8 mouse cellular contexts compared by ENCODE assay signal in genomic region chr2:24574616-24575015, GRCm38 (mm10).
DNase-seq lines count a peak whose midpoint lies in the region; ATAC-seq and TF ChIP-seq lines count a peak whose summit lies in the region.

No protein-coding gene starts in this region.

- no peak overlapping the region for H3K27ac ChIP-seq in heart, embryonic 11.5 days (ENCODE audit: low read depth, low read length)
- H3K27ac ChIP-seq in embryonic facial prominence, embryonic 10.5 days (replicated peaks), result no peak overlapping the region
- no peak overlapping the region for H3K27ac ChIP-seq in lung, embryonic 14.5 days (ENCODE audit: low read depth)
- H3K27ac ChIP-seq in thymus, adult 2 months (ENCODE audit: control insufficient read depth, insufficient read depth, low read length), result no peak overlapping the region

- no peak overlapping the region for H3K4me3 ChIP-seq in heart, embryonic 11.5 days (ENCODE audit: low read depth, low read length)
- H3K4me3 ChIP-seq in embryonic facial prominence, embryonic 10.5 days, result no peak overlapping the region
- H3K4me3 ChIP-seq in lung, embryonic 14.5 days (ENCODE audit: low read depth, low read length), result no peak overlapping the region
- H3K4me3 ChIP-seq in thymus, adult 2 months (ENCODE audit: control insufficient read depth, insufficient read depth, low read length), result no peak overlapping the region

- H3K4me1 ChIP-seq in heart, embryonic 11.5 days (ENCODE audit: control insufficient read depth, insufficient read depth, low read length), result no peaks in the 10 kb centered on the region
- H3K4me1 ChIP-seq in embryonic facial prominence, embryonic 10.5 days, result no peaks in the 10 kb centered on the region
- no peaks in the 10 kb centered on the region for H3K4me1 ChIP-seq in lung, embryonic 14.5 days (ENCODE audit: insufficient read depth)
- no peaks in the 10 kb centered on the region for H3K4me1 ChIP-seq in thymus, adult 2 months (replicated peaks; ENCODE audit: control insufficient read depth, insufficient read depth, low read length)

- no peaks in the 10 kb centered on the region for H3K36me3 ChIP-seq in heart, embryonic 11.5 days (ENCODE audit: control insufficient read depth, insufficient read depth, low read length)
- H3K36me3 ChIP-seq in embryonic facial prominence, embryonic 10.5 days (replicated peaks), result no peaks in the 10 kb centered on the region
- H3K36me3 ChIP-seq in lung, embryonic 14.5 days (ENCODE audit: insufficient read depth), result no peaks in the 10 kb centered on the region
- no peaks in the 10 kb centered on the region for H3K36me3 ChIP-seq in thymus, adult 2 months (ENCODE audit: control insufficient read depth, insufficient read depth, low read length)

- H3K9ac ChIP-seq in heart, embryonic 11.5 days (ENCODE audit: low read depth, low read length), result no peak overlapping the region
- H3K9ac ChIP-seq in lung, embryonic 14.5 days, result no peak overlapping the region

- no peaks in the 10 kb centered on the region for H3K9me3 ChIP-seq in heart, embryonic 11.5 days (replicated peaks; ENCODE audit: control insufficient read depth, low read length)
- no peaks in the 10 kb centered on the region for H3K9me3 ChIP-seq in embryonic facial prominence, embryonic 10.5 days
- no peaks in the 10 kb centered on the region for H3K9me3 ChIP-seq in lung, embryonic 14.5 days (ENCODE audit: low read depth, low read length)

- H3K27me3 ChIP-seq in heart, embryonic 11.5 days (ENCODE audit: control insufficient read depth, insufficient read depth, low read length), result no peaks in the 10 kb centered on the region
- H3K27me3 ChIP-seq in embryonic facial prominence, embryonic 10.5 days (replicated peaks; ENCODE audit: low read depth, poor library complexity, severe bottlenecking), result no peaks in the 10 kb centered on the region
- 0 out of 2 replicates have a peak, but pooled peaks cover 3% of the 10 kb centered on the region for H3K27me3 ChIP-seq in lung, embryonic 14.5 days (ENCODE audit: insufficient read depth, low read length)
- H3K27me3 ChIP-seq in thymus, adult 2 months (ENCODE audit: control insufficient read depth, insufficient read depth, low read length), result no peaks in the 10 kb centered on the region

- 22% methylated on average over 3 of the region's 3 CpGs for WGBS in heart, embryonic 11.5 days (ENCODE audit: insufficient replicate concordance)
- WGBS in embryonic facial prominence, embryonic 10.5 days, result 25% methylated on average over 3 of the region's 3 CpGs
- WGBS in lung, embryonic 14.5 days, result 24% methylated on average over 3 of the region's 3 CpGs
- WGBS in thymus, adult 2 months, result 23% methylated on average over 3 of the region's 3 CpGs

- TF ChIP-seq CTCF in lung, embryonic 14.5 days (IDR thresholded peaks at IDR 0.05; ENCODE audit: low read depth), result peak; percentile 61
- TF ChIP-seq CTCF in thymus, adult 2 months (IDR thresholded peaks at IDR 0.05; ENCODE audit: borderline replicate concordance, control insufficient read depth, extremely low read depth, insufficient read depth, low read length, poor library complexity), result no peak

- DNase-seq in heart, adult 18-20 months, result peak; percentile 32 to 74
- DNase-seq in 416B (ENCODE audit: low read depth), result peak; percentile 60
- DNase-seq in adrenal gland, adult 2 months, result peak; percentile 31
- DNase-seq in embryonic facial prominence, embryonic 10.5 days (ENCODE audit: low spot score), result peak; percentile 63
- peak; percentile 82 for DNase-seq in kidney, postnatal 4 days
- DNase-seq in lung, embryonic 14.5 days, result peak; percentile 60
- DNase-seq in thymus, adult 2 months, result peak; percentile 47

- ATAC-seq in heart, embryonic 11.5 days (replicated peaks; ENCODE audit: insufficient number of reproducible peaks, low FRiP score, low TSS enrichment), result no peak
- ATAC-seq in lung, embryonic 14.5 days (ENCODE audit: insufficient read depth), result no peak

- no peak overlapping the region for H3K4me2 ChIP-seq in heart, embryonic 11.5 days
- no peak overlapping the region for H3K4me2 ChIP-seq in lung, embryonic 14.5 days

- TF ChIP-seq POLR2A in thymus, adult 2 months (IDR thresholded peaks at IDR 0.05; ENCODE audit: control insufficient read depth, extremely low read depth, insufficient read depth, low read length, poor library complexity), result no peak

Comparison
In these comparisons a context has a peak if more than half of its experiments do, and no peak if none do; other contexts are left out.
1. DNase-seq: peak in every context shown above with its lines; median percentile 82 in kidney, postnatal 4 days; 63 in embryonic facial prominence, embryonic 10.5 days; 60 in 416B; 60 in lung, embryonic 14.5 days; 53 in heart, adult 18-20 months; 47 in thymus, adult 2 months; 31 in adrenal gland, adult 2 months.